Mouse (Mus musculus) heart, embryonic 13.5 days (tissue): ENCODE data around the gene Il17rd. TPM values are rescaled to one million over a fixed set of nuclear protein-coding genes. Genes with fewer than 3 reads are reported as not detected.
A peak's percentile ranks its signal among the peaks of the same experiment; 100 is the strongest.

Source experiments
- ATAC-seq: fragments of 200-750 bp; cut with Nextera tagmentation; 2 replicates; pipeline ENCODE4 v1.8.0; 2017; ENCODE audit warnings: moderate TSS enrichment; ENCODE audit not compliant: insufficient number of reproducible peaks, low FRiP score, low TSS enrichment; ENCODE audit errors: extremely low read depth
- H3K27ac ChIP-seq: fragments of 300-500 bp; sonication (generic); replicated peaks from 2 replicates; pipeline ENCODE4 v1.5.1; 2015; ENCODE audit warnings: moderate library complexity, mild to moderate bottlenecking, inconsistent platforms
- H3K27me3 ChIP-seq: fragments of 300-500 bp; sonication (generic); replicated peaks from 2 replicates; pipeline ENCODE4 v1.6.1; 2015; ENCODE audit warnings: mild to moderate bottlenecking, inconsistent platforms
- H3K36me3 ChIP-seq: fragments of 300-500 bp; sonication (generic); 2 replicates; pipeline ENCODE4 v1.6.1; 2015; ENCODE audit warnings: mild to moderate bottlenecking, inconsistent platforms
- H3K4me1 ChIP-seq: fragments of 300-500 bp; sonication (generic); 2 replicates; pipeline ENCODE4 v1.6.1; 2015; ENCODE audit warnings: inconsistent platforms
- H3K4me2 ChIP-seq: fragments of 300-500 bp; sonication (generic); 2 replicates; pipeline ENCODE4 v1.6.1; 2015; ENCODE audit warnings: inconsistent platforms, mild to moderate bottlenecking, moderate library complexity
- H3K4me3 ChIP-seq: fragments of 300-500 bp; sonication (generic); 2 replicates; pipeline ENCODE4 v1.5.1; 2015; ENCODE audit warnings: moderate library complexity, mild to moderate bottlenecking, inconsistent platforms
- H3K9ac ChIP-seq: fragments of 300-500 bp; sonication (generic); 2 replicates; pipeline ENCODE4 v1.6.1; 2015; ENCODE audit warnings: inconsistent platforms, mild to moderate bottlenecking, moderate library complexity
- H3K9me3 ChIP-seq: fragments of 300-500 bp; sonication (generic); 2 replicates; pipeline ENCODE4 v1.6.1; 2016; ENCODE audit warnings: inconsistent platforms
- WGBS: fragments of 180-500 bp; shearing (Covaris S2); methylation state at CpG from one replicate; pipeline ENCODE4 v1.1.7; 2015; ENCODE audit warnings: mixed read lengths; 5-methylcytosine and 5-hydroxymethylcytosine counted together
- polyA plus RNA-seq: library from polyadenylated mRNA; unstranded; fragments of >200 nt; fragmentation: Nextera tagmentation; extraction: Ambion mirVana; gene quantifications from 2 replicates; pipeline ENCODE4 v1.2.1, GENCODE M21; 2015

The Il17rd gene
- polyA plus RNA-seq, 1 experiment from 2014 or later = 1.5 TPM

GRCm38 (mm10) chr14:27022876-27023275 is 15.9 kb upstream of the Il17rd start:
- Histone ChIP-seq H3K4me3 (no peak overlapping the region), H3K27me3 (no peaks in the 10 kb centered on the region), H3K27ac (no peak overlapping the region), H3K9me3 (no peaks in the 10 kb centered on the region), H3K36me3 (no peaks in the 10 kb centered on the region), H3K4me1 (peaks cover 4% of the 10 kb centered on the region), H3K4me2 (no peak overlapping the region), H3K9ac (no peak overlapping the region)
- 42% methylated on average over 11 of the region's 11 CpGs for WGBS
- ATAC-seq = no peak

GRCm38 (mm10) chr14:27024664-27025063 is 14.1 kb upstream of the Il17rd start:
- Histone ChIP-seq H3K4me2 (no peak overlapping the region), H3K9ac (no peak overlapping the region), H3K9me3 (no peaks in the 10 kb centered on the region), H3K4me3 (no peak overlapping the region), H3K36me3 (no peaks in the 10 kb centered on the region), H3K4me1 (peaks cover 8% of the 10 kb centered on the region), H3K27ac (no peak overlapping the region), H3K27me3 (no peaks in the 10 kb centered on the region)
- ATAC-seq = no peak
- 54% methylated on average over 4 of the region's 4 CpGs for WGBS

DNA sequence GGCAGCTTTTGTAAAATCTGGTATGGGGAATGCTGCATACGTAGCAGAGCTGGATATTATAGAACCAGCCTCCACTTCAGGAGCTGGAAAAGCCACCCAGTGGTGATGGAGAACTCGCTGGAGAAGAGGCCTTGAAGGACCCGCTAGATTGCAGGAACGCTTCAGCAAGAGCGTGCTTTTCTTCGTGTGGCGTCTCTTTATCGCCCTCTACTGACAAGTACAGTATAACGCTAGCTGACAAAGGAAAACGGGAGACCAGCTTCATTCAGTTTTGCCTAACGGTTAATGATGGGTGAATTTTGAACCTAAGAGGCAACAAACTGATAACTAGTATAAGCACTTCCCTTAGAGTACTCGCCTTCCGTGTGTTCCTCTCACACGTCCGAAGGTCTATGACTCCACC is 9.0 kb upstream of the Il17rd start:
- WGBS = 2% methylated on average over 15 of the region's 15 CpGs
- no peak overlapping the region for H3K27ac ChIP-seq
- no peak for ATAC-seq
- H3K9me3 ChIP-seq = no peaks in the 10 kb centered on the region
- H3K4me2 ChIP-seq = peak overlapping the region; percentile 55
- no peaks in the 10 kb centered on the region for H3K36me3 ChIP-seq
- peaks cover 8% of the 10 kb centered on the region for H3K4me1 ChIP-seq
- no peaks in the 10 kb centered on the region for H3K27me3 ChIP-seq
- no peak overlapping the region for H3K9ac ChIP-seq
- no peak overlapping the region for H3K4me3 ChIP-seq

DNA sequence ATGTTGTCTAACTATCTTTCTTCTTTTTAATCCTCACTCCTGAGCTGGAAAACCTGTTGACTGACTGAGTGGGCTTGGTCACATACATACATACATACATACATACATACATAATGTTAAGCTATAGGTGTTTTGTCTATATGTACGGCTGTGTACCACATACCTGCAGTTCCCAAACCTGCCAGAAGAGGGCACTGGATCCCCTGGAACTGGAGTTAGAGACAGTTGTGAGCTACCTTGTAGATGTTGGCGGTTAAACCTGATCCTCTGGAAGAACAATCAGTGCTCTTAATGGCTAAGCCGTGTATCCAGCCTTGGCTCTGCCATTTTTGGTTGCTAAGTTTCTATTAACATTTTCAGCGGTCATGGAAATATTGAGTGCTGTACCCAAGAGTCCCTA is 7.6 kb upstream of the Il17rd start:
- Histone ChIP-seq H3K9ac (no peak overlapping the region), H3K4me2 (no peak overlapping the region), H3K9me3 (no peaks in the 10 kb centered on the region), H3K36me3 (no peaks in the 10 kb centered on the region), H3K4me1 (peaks cover 8% of the 10 kb centered on the region), H3K4me3 (no peak overlapping the region), H3K27ac (no peak overlapping the region), H3K27me3 (no peaks in the 10 kb centered on the region)
- no peak for ATAC-seq
- 26% methylated on average over 4 of the region's 4 CpGs for WGBS

DNA sequence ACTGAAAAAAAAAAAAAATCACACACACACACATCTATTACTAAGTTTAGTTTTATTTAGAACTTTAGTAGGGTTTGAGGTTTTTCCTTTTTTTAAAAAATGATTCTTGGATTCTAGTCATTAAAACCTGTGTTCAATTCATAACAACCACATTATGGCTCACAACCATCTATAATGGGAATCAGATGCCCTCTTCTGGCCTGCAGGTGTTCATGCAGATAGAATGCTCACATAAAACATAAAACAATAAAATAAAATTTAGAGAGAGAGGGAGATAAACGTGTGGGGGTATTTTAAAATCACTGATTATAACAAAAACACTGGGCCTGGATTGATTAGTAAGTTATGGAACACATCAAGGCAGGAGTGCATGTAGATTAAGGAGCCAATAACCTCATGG is 1.2 kb upstream of the Il17rd start:
- 70% methylated on average over 1 of the region's 1 CpGs for WGBS
- Histone ChIP-seq H3K9ac (no peak overlapping the region), H3K36me3 (no peaks in the 10 kb centered on the region), H3K4me3 (no peak overlapping the region), H3K4me1 (peaks cover 12% of the 10 kb centered on the region), H3K27me3 (0 out of 2 replicates have a peak, but pooled peaks cover 5% of the 10 kb centered on the region), H3K4me2 (no peak overlapping the region), H3K27ac (no peak overlapping the region), H3K9me3 (no peaks in the 10 kb centered on the region)
- no peak for ATAC-seq

- H3K36me3 ChIP-seq = no peaks in the 10 kb centered on the region
- peak overlapping the region; percentile 91 for H3K4me2 ChIP-seq
- ATAC-seq = peak; percentile 33; the same call in 1 of the 2 replicates
- H3K9ac ChIP-seq = peak overlapping the region; percentile 91
- WGBS = under 1% methylated on average over 59 of the region's 59 CpGs
- peak overlapping the region; percentile 96 for H3K4me3 ChIP-seq
- H3K27ac ChIP-seq = peak overlapping the region; percentile 63; the same call in 1 of the 2 replicates
- peaks cover 32% of the 10 kb centered on the region for H3K4me1 ChIP-seq
- H3K9me3 ChIP-seq = no peaks in the 10 kb centered on the region
- 0 out of 2 replicates have a peak, but pooled peaks cover 5% of the 10 kb centered on the region for H3K27me3 ChIP-seq
Observed at GRCm38 (mm10) chr14:27039281-27040248, 824 bp downstream of the Il17rd start.

- H3K4me3 ChIP-seq = peak overlapping the region; percentile 96
Observed at GRCm38 (mm10) chr14:27040451-27040850, 1.7 kb downstream of the Il17rd start.

GRCm38 (mm10) chr14:27042280-27042983 is 3.7 kb downstream of the Il17rd start:
- no peak overlapping the region for H3K4me3 ChIP-seq
- no peak overlapping the region for H3K4me2 ChIP-seq
- H3K27me3 ChIP-seq = 0 out of 2 replicates have a peak, but pooled peaks cover 5% of the 10 kb centered on the region
- no peaks in the 10 kb centered on the region for H3K9me3 ChIP-seq
- no peak overlapping the region for H3K27ac ChIP-seq
- ATAC-seq = no peak
- no peak overlapping the region for H3K9ac ChIP-seq
- 63% methylated on average over 8 of the region's 8 CpGs for WGBS
- H3K36me3 ChIP-seq = no peaks in the 10 kb centered on the region
- peaks cover 44% of the 10 kb centered on the region for H3K4me1 ChIP-seq

More at GRCm38 (mm10) chr14:27040451-27040850, 1.7 kb downstream of the Il17rd start:
- Histone ChIP-seq H3K36me3 (no peaks in the 10 kb centered on the region), H3K4me1 (peaks cover 41% of the 10 kb centered on the region), H3K9me3 (no peaks in the 10 kb centered on the region), H3K27ac (no peak overlapping the region), H3K4me2 (peak overlapping the region; percentile 91), H3K27me3 (0 out of 2 replicates have a peak, but pooled peaks cover 5% of the 10 kb centered on the region), H3K9ac (peak overlapping the region; percentile 91; the same call in 1 of the 2 replicates)
- WGBS = 14% methylated on average over 12 of the region's 12 CpGs
- ATAC-seq = no peak

DNA sequence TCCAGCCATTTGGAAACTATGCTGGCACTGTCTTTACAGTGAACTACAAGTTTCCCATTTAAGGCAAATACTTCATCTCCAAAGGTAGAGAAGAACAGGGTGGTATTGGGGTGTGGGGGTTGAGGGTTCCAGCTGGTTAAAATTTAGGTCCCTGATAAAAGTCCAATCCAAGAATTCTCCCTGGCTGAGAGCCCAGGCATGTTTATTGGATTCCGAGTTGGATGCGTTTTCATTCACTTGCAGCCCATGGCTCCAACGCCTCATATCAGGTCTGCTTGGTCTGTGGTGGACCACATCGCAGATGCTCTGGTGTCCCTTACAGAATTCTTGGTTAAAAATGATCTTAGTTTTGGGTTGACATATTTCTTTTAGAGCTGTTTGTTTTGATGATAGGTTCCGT is 4.7 kb downstream of the Il17rd start:
- Histone ChIP-seq H3K27ac (no peak overlapping the region), H3K9ac (no peak overlapping the region), H3K4me2 (no peak overlapping the region), H3K9me3 (no peaks in the 10 kb centered on the region), H3K4me3 (no peak overlapping the region), H3K36me3 (no peaks in the 10 kb centered on the region), H3K4me1 (peaks cover 49% of the 10 kb centered on the region), H3K27me3 (0 out of 2 replicates have a peak, but pooled peaks cover 5% of the 10 kb centered on the region)
- WGBS = 44% methylated on average over 5 of the region's 5 CpGs
- no peak for ATAC-seq

DNA sequence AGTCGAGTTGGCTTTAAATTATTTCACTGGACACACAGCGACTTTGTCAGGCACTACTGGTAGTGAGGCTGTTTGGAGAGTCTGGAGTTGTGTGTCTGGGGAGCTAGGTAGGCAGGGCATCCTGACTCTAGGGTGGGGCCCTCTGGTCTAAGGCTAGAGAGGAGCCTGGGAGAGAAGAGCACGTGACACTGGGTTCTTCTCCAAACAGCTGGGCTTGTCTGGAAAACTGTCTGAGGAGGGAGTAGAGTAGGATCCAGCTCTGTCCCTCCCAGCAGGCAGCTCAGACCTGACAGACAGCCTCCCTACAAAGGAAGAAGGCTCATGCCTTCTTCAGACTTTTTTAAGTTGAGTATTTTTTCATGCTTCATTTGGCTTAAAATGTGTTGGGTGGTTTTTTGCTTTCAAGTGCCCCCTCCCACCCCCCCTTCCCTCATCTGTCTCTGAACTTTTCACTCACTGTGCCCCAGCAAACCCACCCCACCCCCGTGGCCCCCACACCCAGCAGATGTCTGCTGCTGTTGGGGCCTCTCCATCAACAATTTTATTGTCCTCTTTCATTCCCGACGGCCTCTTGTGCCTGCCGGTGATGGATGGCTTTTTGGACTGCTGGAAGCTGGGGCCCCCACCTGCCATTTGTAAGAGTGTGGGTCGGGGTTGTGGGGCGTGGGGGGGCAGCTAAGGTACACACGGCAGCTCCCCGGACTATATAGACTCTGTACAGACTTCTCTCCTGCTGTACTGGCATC is 5.7 kb downstream of the Il17rd start:
- peak overlapping the region; percentile 10 for H3K9ac ChIP-seq
- H3K4me1 ChIP-seq = peaks cover 55% of the 10 kb centered on the region
- ATAC-seq = no peak
- no peaks in the 10 kb centered on the region for H3K36me3 ChIP-seq
- no peaks in the 10 kb centered on the region for H3K9me3 ChIP-seq
- H3K4me3 ChIP-seq = no peak overlapping the region
- peak overlapping the region; percentile 58 for H3K27ac ChIP-seq
- WGBS = 5% methylated on average over 11 of the region's 11 CpGs
- H3K4me2 ChIP-seq = peak overlapping the region; percentile 42
- H3K27me3 ChIP-seq = 0 out of 2 replicates have a peak, but pooled peaks cover 5% of the 10 kb centered on the region
